Mouse (Mus musculus) cerebellum, postnatal 36 days (tissue): ENCODE results near the gene Nup107.

Experiments
- DNase-seq, 2 experiments: peaks; one replicate each; pipeline ENCODE4 v3.0.0; 2021 to 2022; ENCODE audit warnings: mixed read lengths in 2 of 2

Nup107 gene

GRCm38 (mm10) chr10:117792141-117793091 is at the start of gene Nup107:
TSS of gene Nup107 (minus strand) at chr10:117792705.
- peak; percentile 100 for DNase-seq

DNA sequence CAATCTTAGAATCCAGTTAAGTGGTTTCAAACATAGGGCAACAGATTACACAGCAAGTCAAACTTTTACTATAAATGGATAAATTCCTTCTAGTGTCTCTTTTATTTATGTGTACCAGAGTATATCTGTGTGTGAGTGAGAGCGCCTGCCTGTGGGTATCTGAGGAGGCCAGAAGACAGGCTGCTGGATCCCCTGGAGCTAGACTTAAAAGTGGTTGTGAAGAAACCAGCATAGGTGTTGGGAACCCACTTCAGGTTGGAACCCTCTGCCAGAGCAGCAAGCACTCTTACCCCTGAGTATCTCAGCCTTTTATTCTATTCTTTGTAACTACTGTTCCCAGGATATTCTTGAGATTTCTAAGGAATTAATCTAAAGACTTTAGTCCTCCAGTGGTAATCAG is 49.3 kb upstream of the Nup107 start:
- DNase-seq: no peak

- DNase-seq: no peak
These were observed 48.0 kb upstream of the Nup107 start for GRCm38 (mm10) chr10:117840431-117840995.

GRCm38 (mm10) chr10:117839737-117840136 is 47.2 kb upstream of the Nup107 start:
- DNase-seq: no peak

- DNase-seq: no peak
These were observed 46.4 kb upstream of the Nup107 start for GRCm38 (mm10) chr10:117838924-117839323.

DNA sequence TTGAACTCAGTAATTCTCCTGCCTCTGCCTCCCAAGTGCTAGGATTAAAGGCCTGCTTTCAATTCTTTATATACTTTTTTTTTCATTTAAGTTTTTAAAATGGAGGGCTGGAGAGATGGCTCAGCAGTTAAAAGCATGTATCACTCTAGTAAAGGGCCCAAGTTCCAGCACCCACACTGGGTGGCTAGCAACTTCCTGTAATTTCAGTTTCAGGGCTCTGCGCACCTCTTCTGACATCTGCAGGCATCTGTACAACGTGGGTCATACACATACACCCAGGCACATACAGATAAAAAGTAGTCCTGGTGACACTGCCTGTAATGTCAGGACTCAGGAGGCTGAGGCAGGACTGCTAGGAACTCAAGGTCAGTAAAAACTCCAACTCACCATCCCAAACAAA is 43.8 kb upstream of the Nup107 start:
- DNase-seq: no peak

- no peak for DNase-seq
These were observed 42.9 kb upstream of the Nup107 start for GRCm38 (mm10) chr10:117835453-117835852.

GRCm38 (mm10) chr10:117830797-117831196 is 38.3 kb upstream of the Nup107 start:
- no peak for DNase-seq

DNA sequence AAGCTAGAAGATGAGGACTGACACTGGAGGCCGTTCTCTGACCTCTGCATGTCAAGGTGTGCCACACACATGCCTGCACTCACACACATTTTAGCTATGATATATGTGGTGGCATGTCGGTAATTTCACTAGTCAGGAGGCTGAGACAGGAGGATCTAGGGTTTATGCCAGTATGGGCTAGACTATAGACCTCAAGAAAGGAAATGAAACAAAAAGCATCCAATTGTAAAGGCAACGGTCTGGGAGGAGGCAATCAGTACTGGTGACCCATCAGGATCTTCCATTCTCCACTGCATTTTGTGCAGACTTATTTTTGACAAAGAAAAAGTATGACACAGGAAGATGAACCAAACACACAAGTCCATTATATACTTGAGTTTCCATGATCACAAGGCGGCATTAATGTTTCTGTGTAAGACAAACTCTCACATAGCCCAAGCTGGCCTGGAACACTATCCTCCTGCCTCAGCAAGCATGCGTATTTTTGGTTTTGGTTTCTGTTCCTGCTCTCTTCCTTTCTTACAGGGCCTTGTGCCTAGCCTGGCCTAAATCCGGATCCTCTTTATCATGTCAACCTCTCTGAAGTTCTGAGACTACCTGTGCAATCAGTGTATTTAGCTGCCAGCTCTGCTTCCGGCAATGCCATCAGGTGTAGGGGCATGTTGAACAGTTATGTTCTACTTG is 37.1 kb upstream of the Nup107 start:
- DNase-seq: no peak

DNA sequence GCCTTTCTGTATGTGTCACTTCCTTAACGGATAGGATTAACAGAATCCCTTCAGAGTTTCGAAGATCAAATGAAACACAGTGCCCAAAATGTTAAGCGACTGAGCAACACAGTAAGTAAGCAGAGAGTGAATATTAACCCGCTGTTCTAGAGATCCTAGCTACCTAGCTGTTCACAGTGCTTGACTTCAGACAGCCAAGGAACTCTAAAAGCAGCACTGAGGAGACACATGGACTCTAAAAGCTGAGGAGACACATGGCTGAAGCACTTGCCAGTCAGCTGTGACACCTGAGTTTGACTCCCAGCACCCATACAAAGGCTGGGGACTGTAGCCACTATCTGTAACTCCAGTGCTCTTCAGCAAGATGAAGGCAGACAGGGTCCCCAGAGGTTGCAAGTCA is 36.5 kb upstream of the Nup107 start:
- no peak for DNase-seq

DNA sequence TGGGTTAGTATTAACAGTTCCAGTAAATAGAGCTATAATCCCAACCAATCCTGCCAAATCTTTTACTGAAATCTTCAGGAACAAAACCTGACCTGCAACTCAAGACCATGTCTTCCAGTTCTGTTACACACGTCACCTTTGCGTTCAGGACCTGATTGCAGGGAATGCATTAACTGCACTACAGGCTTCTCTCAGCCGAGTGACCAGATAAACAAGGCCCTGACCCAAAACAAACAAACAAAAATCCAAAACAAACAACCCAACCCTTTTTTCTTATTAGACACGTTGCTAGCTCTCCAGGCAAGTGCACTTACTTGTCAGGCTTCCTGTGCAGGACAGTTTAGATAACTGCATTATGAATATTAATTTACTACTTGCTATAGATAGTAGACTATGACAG is 36.0 kb upstream of the Nup107 start:
- DNase-seq: no peak

GRCm38 (mm10) chr10:117824647-117825046 is 32.1 kb upstream of the Nup107 start:
- DNase-seq: no peak

DNA sequence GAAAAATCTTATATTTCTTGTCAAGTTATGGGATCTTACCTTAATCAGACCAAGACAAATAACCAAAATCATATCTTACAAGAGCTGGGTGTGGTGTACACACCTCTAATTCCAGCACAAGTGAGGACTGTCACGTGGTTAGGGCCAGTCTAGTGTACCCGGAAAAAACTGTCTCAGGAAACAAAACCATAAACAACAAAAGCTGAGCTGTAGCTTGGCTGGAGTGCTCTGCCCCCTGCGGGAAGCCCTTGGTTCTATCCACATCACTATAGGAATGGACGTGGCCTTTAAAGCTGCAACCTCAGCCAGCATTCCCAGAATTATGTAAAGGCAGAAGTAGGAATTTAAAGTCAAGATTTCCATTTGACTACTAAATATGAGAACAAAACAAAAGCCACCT is 31.6 kb upstream of the Nup107 start:
- DNase-seq: no peak

DNA sequence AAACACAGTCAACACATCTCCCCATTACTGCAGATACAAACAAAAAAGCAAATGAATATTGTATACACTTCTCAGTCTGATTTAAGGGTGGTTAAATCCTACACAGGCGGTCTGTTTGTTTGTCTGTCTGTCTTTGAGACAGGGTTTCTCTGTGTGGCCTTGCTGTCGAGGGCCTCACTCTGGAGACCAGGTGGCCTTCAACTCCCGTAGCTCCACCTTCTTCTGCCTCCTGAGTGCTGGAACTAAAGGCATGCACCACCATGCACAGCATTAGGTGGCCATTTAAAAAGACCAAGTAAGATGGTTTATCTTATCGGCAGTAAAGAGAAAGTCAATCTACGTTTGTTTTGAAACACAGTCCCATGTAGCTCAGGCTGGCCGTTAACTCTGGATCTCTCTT is 30.8 kb upstream of the Nup107 start:
- DNase-seq: no peak

DNA sequence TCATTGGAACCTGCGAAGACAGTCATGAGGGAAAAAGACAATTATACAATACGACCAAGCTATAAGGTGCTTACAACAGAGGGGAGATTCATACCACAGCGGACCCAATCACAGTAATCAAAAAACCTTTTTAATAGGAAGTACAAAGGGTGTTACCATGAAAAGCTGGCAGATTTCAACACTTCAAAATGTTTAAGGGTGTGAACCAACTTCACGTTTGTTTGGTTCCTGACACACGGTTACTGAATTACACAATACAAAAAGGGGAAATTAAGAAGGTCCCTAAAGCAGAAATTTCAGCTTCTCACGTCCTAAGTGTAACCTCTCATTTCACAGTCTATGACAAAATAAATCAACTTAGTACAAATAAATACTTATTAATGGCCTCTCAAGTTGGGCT is 26.1 kb upstream of the Nup107 start:
- no peak for DNase-seq

- no peak for DNase-seq
These were observed 24.2 kb upstream of the Nup107 start for GRCm38 (mm10) chr10:117816721-117817120.

DNA sequence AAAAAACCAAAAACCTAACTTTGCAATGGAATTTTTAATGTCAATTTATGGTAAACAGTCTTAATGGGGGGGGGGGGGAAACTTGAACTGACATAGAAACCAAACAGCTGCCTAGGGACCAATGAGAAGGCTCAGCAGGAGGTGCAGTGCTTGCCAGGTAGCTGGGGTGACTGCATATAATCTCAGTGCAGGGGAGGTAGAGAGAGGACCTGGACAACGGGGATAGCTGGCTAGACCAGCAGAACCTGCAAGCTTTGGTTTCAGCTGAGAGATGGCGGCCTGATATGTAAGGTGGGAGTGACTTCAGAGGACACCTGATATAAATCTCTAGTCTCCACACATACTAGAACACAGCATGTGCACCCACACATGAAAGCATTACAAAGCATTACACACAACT is 20.0 kb upstream of the Nup107 start:
- no peak for DNase-seq

DNA sequence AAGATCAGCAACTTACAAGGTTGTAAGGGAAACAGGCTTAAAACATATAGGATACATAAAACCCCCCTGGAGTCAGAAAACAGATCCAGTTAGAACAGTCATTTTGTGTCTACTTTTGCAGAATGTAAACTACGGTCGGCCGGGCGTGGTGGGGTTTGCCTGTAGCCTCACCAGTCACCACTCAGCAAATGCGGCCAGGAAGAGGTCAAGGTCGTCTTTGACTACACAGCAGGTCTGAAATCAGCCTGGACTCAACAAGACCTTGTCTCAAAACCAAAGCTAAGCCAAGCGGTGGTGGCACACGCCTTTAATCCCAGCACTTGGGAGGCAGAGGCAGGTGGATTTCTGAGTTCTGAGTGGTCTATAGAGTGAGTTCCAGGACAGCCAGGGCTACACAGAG is 19.1 kb upstream of the Nup107 start:
- DNase-seq: no peak

GRCm38 (mm10) chr10:117810506-117810905 is 18.0 kb upstream of the Nup107 start:
- no peak for DNase-seq

DNA sequence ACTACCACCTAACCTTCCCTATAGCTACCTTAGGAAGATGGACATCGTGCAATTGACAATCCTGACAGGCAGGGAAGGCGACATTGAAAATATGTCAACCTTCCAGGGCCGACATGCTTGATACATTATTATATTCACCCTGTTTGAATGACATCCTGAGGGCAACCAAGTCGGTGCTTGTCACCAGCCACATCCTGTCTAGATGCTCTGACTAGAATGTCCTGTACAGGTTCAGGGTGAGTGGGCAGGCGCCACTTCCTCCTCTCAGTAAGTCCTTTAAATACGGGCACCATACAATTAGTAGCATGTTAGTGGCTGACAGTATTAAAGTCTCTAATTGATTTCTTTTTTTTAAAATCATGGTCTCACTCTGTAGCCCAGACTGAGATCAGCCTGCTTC is 15.6 kb upstream of the Nup107 start:
- no peak for DNase-seq

- no peak for DNase-seq
These were observed 13.4 kb upstream of the Nup107 start for GRCm38 (mm10) chr10:117805919-117806318.

GRCm38 (mm10) chr10:117803870-117804850 is 11.7 kb upstream of the Nup107 start:
- DNase-seq: no peak

- DNase-seq: no peak
These were observed 9.4 kb upstream of the Nup107 start for GRCm38 (mm10) chr10:117801886-117802285.
